Mouse (Mus musculus): ENCODE results near the gene Nrp1.

DNA sequence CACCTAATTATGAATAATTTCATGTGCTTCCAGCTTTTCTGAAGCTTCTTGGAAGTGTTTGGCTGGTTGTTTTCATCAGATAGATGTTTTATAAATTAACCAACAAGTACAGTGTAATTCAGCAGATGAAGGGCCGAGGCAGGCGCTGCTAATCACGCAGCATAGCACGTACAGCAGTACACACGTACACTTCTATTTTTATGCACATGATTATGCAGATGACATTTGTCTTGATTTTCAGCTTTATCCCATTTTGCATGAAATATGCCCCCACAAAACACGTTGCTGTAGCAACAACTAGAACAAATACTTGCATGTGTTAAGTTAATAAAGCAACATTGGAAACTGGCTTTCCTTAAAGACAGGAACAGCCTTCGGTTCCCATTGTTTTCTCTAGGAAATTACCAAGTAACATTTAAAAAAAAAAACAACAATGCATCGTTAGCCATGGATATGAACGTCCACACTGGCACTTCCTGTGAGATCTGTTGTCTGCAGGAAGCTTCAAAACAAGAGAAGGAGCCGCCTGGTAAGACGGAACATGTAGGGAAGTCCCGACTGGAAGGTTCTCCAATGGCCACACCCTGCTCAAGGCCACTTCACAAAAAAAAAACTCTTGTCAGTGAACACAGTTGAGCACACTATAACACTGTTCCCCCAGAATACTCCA lies 78.9 kb downstream of the Nrp1 start:
- no peak for TF ChIP-seq CHD2 (IDR thresholded peaks at IDR 0.05; ENCODE audit: low read depth, low read length)
- no peak for TF ChIP-seq MAFK (IDR thresholded peaks at IDR 0.05; ENCODE audit: insufficient read depth, low read depth, low read length)
- TF ChIP-seq ZC3H11A (IDR thresholded peaks at IDR 0.05; ENCODE audit: borderline replicate concordance, low read depth, low read length), result no peak
